Mouse (Mus musculus) embryo, embryonic 10.5 days (tissue): ENCODE results near the gene Nup210l.

Experiments
- DNase-seq: peaks from one replicate; pipeline ENCODE4 v3.0.0-alpha.2; 2015; ENCODE audit warnings: low spot score

The Nup210l gene

DNA sequence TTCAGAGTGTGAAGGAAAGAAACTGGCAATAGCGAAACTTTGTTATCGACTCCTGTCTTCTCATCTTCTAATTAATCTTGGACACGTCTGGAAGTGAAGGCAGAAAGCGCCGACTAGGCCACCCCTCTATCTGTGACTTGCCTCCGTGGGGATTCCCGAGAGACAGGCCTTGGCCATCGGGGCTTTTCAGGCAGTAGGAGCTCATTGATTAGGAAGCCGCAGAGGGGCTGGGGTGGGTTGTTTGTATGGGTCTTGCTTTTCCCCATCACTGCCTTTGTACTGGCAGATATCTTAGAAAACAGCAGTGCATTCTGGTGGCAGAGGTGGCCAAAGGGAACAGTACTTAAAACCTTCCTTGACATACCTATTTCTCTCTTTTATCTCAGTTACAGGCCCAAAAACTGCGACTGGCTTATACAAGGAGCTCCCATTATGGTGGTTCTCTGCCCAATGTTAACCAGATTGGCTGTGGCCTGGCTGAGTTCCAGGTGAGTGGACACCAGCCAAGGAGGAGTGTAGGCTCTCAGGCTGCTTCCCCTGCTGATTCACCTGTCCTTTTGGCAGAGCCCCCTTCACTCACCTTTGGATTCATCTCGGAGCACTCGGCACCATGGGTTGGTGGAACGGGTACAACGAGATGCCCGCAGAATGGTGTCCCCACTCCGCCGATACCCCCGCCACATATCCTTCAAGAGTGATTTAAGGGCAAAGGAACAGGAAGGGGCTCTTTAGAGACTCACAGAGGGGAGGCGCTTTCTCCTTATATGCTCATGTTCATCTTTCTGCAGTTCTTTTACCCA is 153.0 kb downstream of the Nup210l start:
- no peak for DNase-seq

DNA sequence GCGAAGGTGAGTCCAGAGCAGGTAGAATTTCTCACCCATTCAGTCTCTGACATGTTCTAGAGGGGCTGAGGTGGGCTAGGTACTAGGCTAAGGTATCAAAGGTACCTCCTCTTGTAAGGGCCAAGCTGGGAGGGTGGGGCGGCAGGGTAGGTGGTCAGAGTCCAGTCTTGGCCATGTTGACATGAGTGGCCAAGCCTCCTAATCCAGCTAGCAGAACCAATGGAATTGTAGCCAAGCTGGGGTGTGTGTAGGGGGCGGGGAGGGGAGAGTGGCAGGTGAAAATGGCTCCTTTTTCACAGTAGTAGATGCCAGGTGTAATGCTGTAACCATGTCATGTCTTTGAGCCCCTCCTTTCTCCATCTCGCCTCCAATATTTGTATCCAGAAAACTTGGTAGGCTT is 154.6 kb downstream of the Nup210l start:
- DNase-seq = no peak
